Mouse (Mus musculus) ES-Bruce4 (cell line): Measurements from ENCODE around the gene Ngdn.

Experiments
- CTCF ChIP-seq: IDR thresholded peaks from one replicate; pipeline ENCODE4 v1.8.1; 2011; ENCODE audit warnings: low read depth, low read length
- EP300 ChIP-seq: IDR thresholded peaks from 2 replicates; pipeline ENCODE4 v1.6.1; 2011; ENCODE audit warnings: low read depth, low read length; ENCODE audit not compliant: insufficient read depth
- POLR2A ChIP-seq: IDR thresholded peaks from one replicate; pipeline ENCODE4 v1.8.1; 2011; ENCODE audit warnings: low read length; ENCODE audit not compliant: insufficient read depth

DNA sequence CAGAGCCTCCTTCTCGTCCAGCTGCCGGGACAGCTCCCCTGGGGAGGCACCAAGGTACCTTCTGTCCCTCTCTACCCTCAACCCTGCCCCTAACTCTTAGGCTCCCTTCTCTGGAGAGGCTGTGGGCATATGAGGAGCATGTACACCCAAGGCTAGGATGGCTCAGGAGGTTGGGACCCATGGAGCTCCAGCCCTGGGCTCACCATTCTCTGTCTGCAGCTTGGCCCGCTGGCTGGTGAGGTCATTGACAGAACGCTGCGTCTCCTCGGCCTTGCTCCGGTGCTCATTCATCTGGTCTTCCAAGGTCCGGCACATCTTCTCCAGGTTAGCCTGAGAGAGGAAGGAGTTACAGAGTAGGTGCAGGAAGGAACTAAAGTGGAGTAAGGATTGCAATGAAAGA, 36.6 kb upstream of the Ngdn start:
- TF ChIP-seq CTCF (no peak), EP300 (no peak), POLR2A (no peak)
